Mouse (Mus musculus): ENCODE data around the gene Fbxl7. TPM values are rescaled to one million over a fixed set of nuclear protein-coding genes. Genes with fewer than 3 reads are reported as not detected.
A peak's percentile ranks its signal among the peaks of the same experiment; 100 is the strongest.
"Not testable (repeated sequence)": the region's sequence is repeated elsewhere in the genome, so short reads cannot be mapped to it uniquely, and the experiment has no call there.

The Fbxl7 gene
- total RNA-seq, 2 experiments from 2014 or later, result 6.6 to 6.7 TPM

GRCm38 (mm10) chr15:26816931-26817330 is 78.4 kb downstream of the Fbxl7 start:
- DNase-seq, result no peak
- intact Hi-C loops (cut with DNase I), result no loop called here

- intact Hi-C loops (cut with DNase I), result no loop called here
- no peak for DNase-seq
These were observed 82.5 kb downstream of the Fbxl7 start for GRCm38 (mm10) chr15:26812856-26813255.

- intact Hi-C loops (cut with DNase I), result no loop called here
- DNase-seq, result no peak
These were observed 85.8 kb downstream of the Fbxl7 start for GRCm38 (mm10) chr15:26809569-26809968.

- intact Hi-C loops (cut with DNase I), result no loop called here
- DNase-seq, result no peak
These were observed 91.3 kb downstream of the Fbxl7 start for GRCm38 (mm10) chr15:26804046-26804445.

GRCm38 (mm10) chr15:26799457-26800021 is 95.8 kb downstream of the Fbxl7 start:
- no peak for DNase-seq
- intact Hi-C loops (cut with DNase I), result no loop called here

- DNase-seq, result peak; percentile 5
- intact Hi-C loops (cut with DNase I), result no loop called here
These were observed 99.4 kb downstream of the Fbxl7 start for GRCm38 (mm10) chr15:26795937-26796336.

- intact Hi-C loops (cut with DNase I), result no loop called here
- peak; percentile 69 for DNase-seq
These were observed 99.9 kb downstream of the Fbxl7 start for GRCm38 (mm10) chr15:26795518-26795917.

GRCm38 (mm10) chr15:26787148-26787547 is 108.2 kb downstream of the Fbxl7 start:
- no peak for DNase-seq
- intact Hi-C loops (cut with DNase I), result no loop called here

- intact Hi-C loops (cut with DNase I), result no loop called here
- no peak for DNase-seq
These were observed 114.8 kb downstream of the Fbxl7 start for GRCm38 (mm10) chr15:26780557-26780956.

GRCm38 (mm10) chr15:26779129-26779528 is 116.3 kb downstream of the Fbxl7 start:
- intact Hi-C loops (cut with DNase I), result no loop called here
- no peak for DNase-seq

GRCm38 (mm10) chr15:26775720-26776119 is 119.7 kb downstream of the Fbxl7 start:
- DNase-seq, result no peak
- intact Hi-C loops (cut with DNase I), result no loop called here

- intact Hi-C loops (cut with DNase I), result no loop called here
- no peak for DNase-seq
These were observed 120.5 kb downstream of the Fbxl7 start for GRCm38 (mm10) chr15:26774895-26775294.

- intact Hi-C loops (cut with DNase I), result no loop called here
- peak; percentile 11 for DNase-seq
These were observed 133.7 kb downstream of the Fbxl7 start for GRCm38 (mm10) chr15:26761651-26762050.

GRCm38 (mm10) chr15:26748484-26748883 is 146.9 kb downstream of the Fbxl7 start:
- intact Hi-C loops (cut with DNase I), result no loop called here
- no peak for DNase-seq

GRCm38 (mm10) chr15:26732366-26732765 is 163.0 kb downstream of the Fbxl7 start:
- intact Hi-C loops (cut with DNase I), result no loop called here
- no peak for DNase-seq

GRCm38 (mm10) chr15:26730760-26731159 is 164.6 kb downstream of the Fbxl7 start:
- no peak for DNase-seq
- intact Hi-C loops (cut with DNase I), result no loop called here

- intact Hi-C loops (cut with DNase I); DNase-seq: not testable (repeated sequence)
These were observed 166.0 kb downstream of the Fbxl7 start for GRCm38 (mm10) chr15:26729341-26729740.

- intact Hi-C loops (cut with DNase I), result no loop called here
- no peak for DNase-seq
These were observed 176.9 kb downstream of the Fbxl7 start for GRCm38 (mm10) chr15:26718390-26719036.

GRCm38 (mm10) chr15:26717952-26718351 is 177.4 kb downstream of the Fbxl7 start:
- intact Hi-C loops (cut with DNase I), result no loop called here
- DNase-seq, result no peak

- intact Hi-C loops (cut with DNase I), result no loop called here
- no peak for DNase-seq
These were observed 179.2 kb downstream of the Fbxl7 start for GRCm38 (mm10) chr15:26716181-26716580.

- intact Hi-C loops (cut with DNase I), result no loop called here
- no peak for DNase-seq
These were observed 179.7 kb downstream of the Fbxl7 start for GRCm38 (mm10) chr15:26715635-26716034.

- intact Hi-C loops (cut with DNase I), result no loop called here
- no peak for DNase-seq
These were observed 183.1 kb downstream of the Fbxl7 start for GRCm38 (mm10) chr15:26712271-26712670.

- no peak for DNase-seq
- intact Hi-C loops (cut with DNase I), result no loop called here
These were observed 190.4 kb downstream of the Fbxl7 start for GRCm38 (mm10) chr15:26704966-26705365.

Data from left cerebral cortex, postnatal 4 days (tissue).